Mouse (Mus musculus): Measurements from ENCODE around the gene Gpc4.

- TF ChIP-seq EP300 (IDR thresholded peaks at IDR 0.05; ENCODE audit: low read depth) (no peak), CTCF (IDR thresholded peaks at IDR 0.05; ENCODE audit: low read depth) (no peak)
Observed at GRCm38 (mm10) chrX:52199836-52200235, 34.8 kb upstream of the Gpc4 start.

Data from liver, postnatal 0 days (tissue).